Mouse (Mus musculus) WW6 (cell line): ENCODE results near the gene Caly.

ENCODE experiments used
- DNase-seq: peaks from one replicate; pipeline ENCODE4 v3.0.0-alpha.2; 2013; ENCODE audit warnings: low read depth, low spot score

The Caly gene

GRCm38 (mm10) chr7:140081408-140082241 lies 723 bp downstream of the Caly start:
- no peak for DNase-seq

- DNase-seq = peak; percentile 70
Observed at GRCm38 (mm10) chr7:140080503-140081156, 1.7 kb downstream of the Caly start.

- no peak for DNase-seq
Observed at GRCm38 (mm10) chr7:140078711-140079110, 3.6 kb downstream of the Caly start.

GRCm38 (mm10) chr7:140077698-140078097 lies 4.7 kb downstream of the Caly start:
- no peak for DNase-seq

GRCm38 (mm10) chr7:140070042-140070711 lies 12.2 kb downstream of the Caly start:
- DNase-seq = no peak

GRCm38 (mm10) chr7:140067397-140067796 lies 15.0 kb downstream of the Caly start:
- DNase-seq = no peak

GRCm38 (mm10) chr7:140063092-140063491 lies 19.3 kb downstream of the Caly start:
- no peak for DNase-seq

- DNase-seq = no peak
Observed at GRCm38 (mm10) chr7:140062307-140062706, 20.0 kb downstream of the Caly start.

- no peak for DNase-seq
Observed at GRCm38 (mm10) chr7:140061832-140062130, 20.6 kb downstream of the Caly start.

GRCm38 (mm10) chr7:140060936-140061831 lies 21.2 kb downstream of the Caly start:
- no peak for DNase-seq

GRCm38 (mm10) chr7:140059601-140060000 lies 22.7 kb downstream of the Caly start:
- DNase-seq = no peak

GRCm38 (mm10) chr7:140058528-140058927 lies 23.8 kb downstream of the Caly start:
- DNase-seq = no peak

- DNase-seq = no peak
Observed at GRCm38 (mm10) chr7:140057413-140058407, 24.6 kb downstream of the Caly start.

GRCm38 (mm10) chr7:140054124-140054523 lies 28.2 kb downstream of the Caly start:
- no peak for DNase-seq

- no peak for DNase-seq
Observed at GRCm38 (mm10) chr7:140049115-140049689, 33.1 kb downstream of the Caly start.

- DNase-seq = no peak
Observed at GRCm38 (mm10) chr7:140048361-140049114, 33.8 kb downstream of the Caly start, which contains the start of gene Msx3. Msx3 (minus strand) TSS chr7:140049089.

GRCm38 (mm10) chr7:140047811-140048311 lies 34.5 kb downstream of the Caly start:
- no peak for DNase-seq

GRCm38 (mm10) chr7:140045546-140045945 lies 36.8 kb downstream of the Caly start:
- no peak for DNase-seq

GRCm38 (mm10) chr7:140042728-140043127 lies 39.6 kb downstream of the Caly start:
- no peak for DNase-seq
